Mouse (Mus musculus) liver, embryonic 12.5 days (tissue): ENCODE results near the gene Olfr1410. TPM values are rescaled to one million over a fixed set of nuclear protein-coding genes. Genes with fewer than 3 reads are reported as not detected.

Source experiments
- ATAC-seq: fragments of 200-750 bp; cut with Nextera tagmentation; 2 replicates; pipeline ENCODE4 v1.8.0; 2017; ENCODE audit warnings: moderate number of reproducible peaks, mild to moderate bottlenecking, moderate library complexity
- H3K27ac ChIP-seq: fragments of 300-500 bp; sonication (generic); 2 replicates; pipeline ENCODE4 v1.5.1; 2016; ENCODE audit warnings: mild to moderate bottlenecking
- H3K27me3 ChIP-seq: fragments of 300-500 bp; sonication (generic); replicated peaks from 2 replicates; pipeline ENCODE4 v1.6.1; 2016; ENCODE audit warnings: mild to moderate bottlenecking, moderate library complexity
- H3K36me3 ChIP-seq: fragments of 300-500 bp; sonication (generic); 2 replicates; pipeline ENCODE4 v1.6.1; 2016; ENCODE audit warnings: mild to moderate bottlenecking, moderate library complexity
- H3K4me1 ChIP-seq: fragments of 300-500 bp; sonication (generic); 2 replicates; pipeline ENCODE4 v1.6.1; 2016
- H3K4me2 ChIP-seq: fragments of 300-500 bp; sonication (generic); 2 replicates; pipeline ENCODE4 v1.6.1; 2016; ENCODE audit warnings: mild to moderate bottlenecking, moderate library complexity
- H3K4me3 ChIP-seq: fragments of 300-500 bp; sonication (generic); 2 replicates; pipeline ENCODE4 v1.5.1; 2016; ENCODE audit warnings: mild to moderate bottlenecking, moderate library complexity
- H3K9ac ChIP-seq: fragments of 300-500 bp; sonication (generic); 2 replicates; pipeline ENCODE4 v1.6.1; 2016; ENCODE audit warnings: mild to moderate bottlenecking, moderate library complexity
- H3K9me3 ChIP-seq: fragments of 300-500 bp; sonication (generic); replicated peaks from 2 replicates; pipeline ENCODE4 v1.6.1; 2016; ENCODE audit warnings: mild to moderate bottlenecking, moderate library complexity
- WGBS: fragments of 180-500 bp; shearing (Covaris S2); methylation state at CpG from one replicate; pipeline ENCODE4 v1.1.7; 2016; ENCODE audit not compliant: insufficient replicate concordance; 5-methylcytosine and 5-hydroxymethylcytosine counted together
- polyA plus RNA-seq: library from polyadenylated mRNA; unstranded; fragments of >200 nt; fragmentation: Nextera tagmentation; extraction: Ambion mirVana; gene quantifications from 2 replicates; pipeline ENCODE4 v1.2.1, GENCODE M21; 2016

Gene Olfr1410
- polyA plus RNA-seq, 1 experiment from 2014 or later = not detected

DNA sequence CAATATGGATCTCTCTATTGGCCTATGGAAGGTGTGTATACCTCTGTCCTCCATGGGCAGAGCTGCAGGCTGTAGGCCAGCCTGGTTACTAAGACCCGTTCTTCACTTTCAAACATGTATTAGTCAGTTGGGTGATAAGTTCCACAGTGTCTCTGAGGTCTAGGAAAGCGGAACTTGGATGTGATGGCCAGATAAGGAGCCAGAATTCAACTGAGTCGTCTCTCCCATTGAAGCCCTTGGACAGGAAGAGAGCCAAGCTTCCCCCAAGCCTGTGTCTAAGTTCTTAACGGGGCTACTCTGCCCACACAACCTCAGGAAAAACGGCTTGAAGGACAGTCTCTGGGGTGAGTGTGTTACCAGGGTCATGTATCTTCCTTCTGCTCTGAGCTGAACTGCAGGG, 53.8 kb downstream of the Olfr1410 start:
- H3K4me2 ChIP-seq = no peak overlapping the region
- no peak overlapping the region for H3K4me3 ChIP-seq
- 9% methylated on average over 5 of the region's 5 CpGs for WGBS
- H3K9me3 ChIP-seq = no peaks in the 10 kb centered on the region
- H3K4me1 ChIP-seq = no peaks in the 10 kb centered on the region
- no peaks in the 10 kb centered on the region for H3K36me3 ChIP-seq
- no peak overlapping the region for H3K9ac ChIP-seq
- H3K27me3 ChIP-seq = peaks cover 13% of the 10 kb centered on the region; the same call in 1 of the 2 replicates
- peak; percentile 24; the same call in 1 of the 2 replicates for ATAC-seq
- H3K27ac ChIP-seq = no peak overlapping the region

Other genes starting within 250 kb of the Olfr1410 start
- 169 and 179 TPM in 2 replicates for gene Ndufa10, start 131.9 kb upstream of the Olfr1410 start, polyA plus RNA-seq
- gene Olfr1416, start 120.7 kb upstream of the Olfr1410 start, polyA plus RNA-seq = not detected in 2 replicates
- gene Olfr1415, start 109.7 kb upstream of the Olfr1410 start, polyA plus RNA-seq = not detected in 2 replicates
- not detected in 2 replicates for gene Olfr1414, start 87.1 kb upstream of the Olfr1410 start, polyA plus RNA-seq
- not detected in 2 replicates for gene Olfr1413, start 34.5 kb upstream of the Olfr1410 start, polyA plus RNA-seq
- not detected in 2 replicates for gene Olfr1412, start 20.0 kb upstream of the Olfr1410 start, polyA plus RNA-seq
- not detected in 2 replicates for gene Olfr1411, start 11.4 kb upstream of the Olfr1410 start, polyA plus RNA-seq
- not detected in 2 replicates for gene Olfr12, start 12.0 kb downstream of the Olfr1410 start, polyA plus RNA-seq
- 216 and 232 TPM in 2 replicates for gene Cops9, start 36.2 kb downstream of the Olfr1410 start, polyA plus RNA-seq
- 0.15 and 0.23 TPM in 2 replicates for gene Otos, start 43.1 kb downstream of the Olfr1410 start, polyA plus RNA-seq
- gene Gpc1, start 225.9 kb downstream of the Olfr1410 start, polyA plus RNA-seq = 5.5 and 7.2 TPM in 2 replicates